Mouse (Mus musculus): ENCODE data around the gene Ptgis. TPM values are rescaled to one million over a fixed set of nuclear protein-coding genes. Genes with fewer than 3 reads are reported as not detected.

Ptgis gene
- polyA plus RNA-seq (2021; fragmentation: Nextera tagmentation), result 1.8 and 2.0 TPM in 2 replicates
- long read RNA-seq, experiment 1, partial matches to known transcripts, result 0 of 4 reads
- long read RNA-seq, experiment 1, other reads (novel, unspliced or antisense), result 1 of 4 reads
- long read RNA-seq, experiment 2, partial matches to known transcripts, result 1 of 2 reads
- long read RNA-seq, experiment 2, other reads (novel, unspliced or antisense), result 1 of 2 reads

GRCm38 (mm10) chr2:167240008-167240964, at the start of gene Ptgis:
Ptgis (minus strand) TSS chr2:167240604.

GRCm38 (mm10) chr2:167190076-167190399, 50.4 kb downstream of the Ptgis start, which contains the start of gene Kcnb1:
Kcnb1 (minus strand) TSS chr2:167190155.

Other genes starting within 250 kb of the Ptgis start
- 30.8 and 35.9 TPM in 2 replicates for gene Stau1, start 244.3 kb downstream of the Ptgis start, polyA plus RNA-seq (2021; fragmentation: Nextera tagmentation)
- 14.4 and 16.7 TPM in 2 replicates for gene Ddx27, start 225.4 kb downstream of the Ptgis start, polyA plus RNA-seq (2021; fragmentation: Nextera tagmentation)
- gene Znfx1, start 177.6 kb downstream of the Ptgis start, polyA plus RNA-seq (2021; fragmentation: Nextera tagmentation), result 11.8 and 12.5 TPM in 2 replicates
- 13.9 and 14.5 TPM in 2 replicates for gene Kcnb1, start 50.4 kb downstream of the Ptgis start, polyA plus RNA-seq (2021; fragmentation: Nextera tagmentation)
- 3.4 and 5.5 TPM in 2 replicates for gene B4galt5, start 108.6 kb upstream of the Ptgis start, polyA plus RNA-seq (2021; fragmentation: Nextera tagmentation)
- 5.1 and 6.3 TPM in 2 replicates for gene Slc9a8, start 181.1 kb upstream of the Ptgis start, polyA plus RNA-seq (2021; fragmentation: Nextera tagmentation)

Data from left cerebral cortex, adult 6 months (tissue).